Mouse (Mus musculus) liver, embryonic 11.5 days (tissue): ENCODE results near the gene Pcgf1. TPM values are rescaled to one million over a fixed set of nuclear protein-coding genes. Genes with fewer than 3 reads are reported as not detected.
A peak's percentile ranks its signal among the peaks of the same experiment; 100 is the strongest.

ENCODE experiments used
- ATAC-seq: fragments of 200-750 bp; cut with Nextera tagmentation; replicated peaks from 2 replicates; pipeline ENCODE4 v1.8.0; 2017; ENCODE audit warnings: moderate number of reproducible peaks, mild to moderate bottlenecking, moderate TSS enrichment, moderate library complexity; ENCODE audit not compliant: low FRiP score
- DNase-seq: peaks from one replicate; pipeline ENCODE4 v3.0.0-alpha.2; 2017; ENCODE audit warnings: low spot score
- H3K27ac ChIP-seq: fragments of 300-500 bp; sonication (generic); 2 replicates; pipeline ENCODE4 v1.5.1; 2014; ENCODE audit warnings: mild to moderate bottlenecking, low read depth, low read length, control low read depth
- H3K27me3 ChIP-seq: fragments of 300-500 bp; sonication (generic); replicated peaks from 2 replicates; pipeline ENCODE4 v1.6.1; 2014; ENCODE audit warnings: low read length, mixed read lengths; ENCODE audit not compliant: control insufficient read depth, insufficient read depth
- H3K36me3 ChIP-seq: fragments of 300-500 bp; sonication (generic); 2 replicates; pipeline ENCODE4 v1.6.1; 2014; ENCODE audit warnings: mild to moderate bottlenecking, low read length, moderate library complexity, mixed read lengths; ENCODE audit not compliant: control insufficient read depth, insufficient read depth
- H3K4me1 ChIP-seq: fragments of 300-500 bp; sonication (generic); replicated peaks from 2 replicates; pipeline ENCODE4 v1.6.1; 2014; ENCODE audit warnings: low read length, mixed read lengths; ENCODE audit not compliant: control insufficient read depth, insufficient read depth
- H3K4me2 ChIP-seq: fragments of 300-500 bp; sonication (generic); 2 replicates; pipeline ENCODE4 v1.6.1; 2014; ENCODE audit warnings: mild to moderate bottlenecking, control low read depth, moderate library complexity
- H3K4me3 ChIP-seq: fragments of 300-500 bp; sonication (generic); 2 replicates; pipeline ENCODE4 v1.5.1; 2014; ENCODE audit warnings: low read depth, low read length, control low read depth
- H3K9ac ChIP-seq: fragments of 300-500 bp; sonication (generic); 2 replicates; pipeline ENCODE4 v1.6.1; 2014; ENCODE audit warnings: low read depth, low read length, control low read depth
- H3K9me3 ChIP-seq: fragments of 300-500 bp; sonication (generic); 2 replicates; pipeline ENCODE4 v1.6.1; 2016; ENCODE audit warnings: low read length, inconsistent platforms, mixed read lengths; ENCODE audit not compliant: control insufficient read depth
- WGBS: fragments of 180-500 bp; shearing (Covaris S2); extraction: QIAGEN DNeasy Blood & Tissue Kit; methylation state at CpG from one replicate; pipeline ENCODE4 v1.1.7; 2014; 5-methylcytosine and 5-hydroxymethylcytosine counted together
- polyA plus RNA-seq: library from polyadenylated mRNA; unstranded; fragments of >200 nt; fragmentation: Nextera tagmentation; extraction: Ambion mirVana; gene quantifications from 2 replicates; pipeline ENCODE4 v1.2.1, GENCODE M21; 2014

The Pcgf1 gene
- polyA plus RNA-seq, 1 experiment from 2014 or later: 25.0 TPM

GRCm38 (mm10) chr6:83120930-83121862, 43.5 kb downstream of the Pcgf1 start, which contains the start of gene Wbp1:
TSS of gene Wbp1 (minus strand) at chr6:83121559.
- H3K27ac ChIP-seq: peak within 1 kb of the TSS; percentile 97
- peak within 1 kb of the TSS; percentile 85 for H3K4me3 ChIP-seq
- no peaks in the 10 kb centered on the region for H3K9me3 ChIP-seq
- H3K36me3 ChIP-seq: peaks cover 21% of the 10 kb centered on the region; the same call in 1 of the 2 replicates
- under 1% methylated on average over 38 of the region's 38 CpGs for WGBS
- H3K4me1 ChIP-seq: peaks cover 42% of the 10 kb centered on the region
- H3K9ac ChIP-seq: peak within 1 kb of the TSS; percentile 88
- DNase-seq (peak; percentile 88), ATAC-seq (peak; percentile 91)
- no peaks in the 10 kb centered on the region for H3K27me3 ChIP-seq
- peak within 1 kb of the TSS; percentile 100 for H3K4me2 ChIP-seq

- Histone ChIP-seq H3K27ac (peak overlapping the region; percentile 97), H3K36me3 (peaks cover 17% of the 10 kb centered on the region; the same call in 1 of the 2 replicates), H3K27me3 (no peaks in the 10 kb centered on the region), H3K9ac (peak overlapping the region; percentile 88), H3K4me1 (peaks cover 33% of the 10 kb centered on the region), H3K9me3 (no peaks in the 10 kb centered on the region), H3K4me3 (peak overlapping the region; percentile 85), H3K4me2 (peak overlapping the region; percentile 100)
- 2% methylated on average over 52 of the region's 52 CpGs for WGBS
- ATAC-seq (peak; percentile 29; the same call in 1 of the 2 replicates), DNase-seq (peak; percentile 56)
These were observed 44.4 kb downstream of the Pcgf1 start for GRCm38 (mm10) chr6:83121863-83122710.

GRCm38 (mm10) chr6:83122961-83123360, 45.3 kb downstream of the Pcgf1 start:
- peak overlapping the region; percentile 100 for H3K4me2 ChIP-seq
- DNase-seq: no peak
- H3K9me3 ChIP-seq: no peaks in the 10 kb centered on the region
- no peak for ATAC-seq
- H3K4me3 ChIP-seq: peak overlapping the region; percentile 85
- peaks cover 13% of the 10 kb centered on the region; the same call in 1 of the 2 replicates for H3K36me3 ChIP-seq
- WGBS: 89% methylated on average over 5 of the region's 5 CpGs
- peaks cover 32% of the 10 kb centered on the region for H3K4me1 ChIP-seq
- H3K27ac ChIP-seq: no peak overlapping the region
- no peaks in the 10 kb centered on the region for H3K27me3 ChIP-seq
- H3K9ac ChIP-seq: peak overlapping the region; percentile 88; the same call in 1 of the 2 replicates

- no peaks in the 10 kb centered on the region for H3K27me3 ChIP-seq
- peak overlapping the region; percentile 95 for H3K4me2 ChIP-seq
- 0 out of 2 replicates have a peak, but pooled peaks cover 2% of the 10 kb centered on the region for H3K36me3 ChIP-seq
- ATAC-seq (peak; percentile 10; the same call in 1 of the 2 replicates), DNase-seq (peak; percentile 90)
- H3K9me3 ChIP-seq: no peaks in the 10 kb centered on the region
- WGBS: under 1% methylated on average over 30 of the region's 30 CpGs
- peak overlapping the region; percentile 69 for H3K27ac ChIP-seq
- H3K9ac ChIP-seq: peak overlapping the region; percentile 86
- H3K4me1 ChIP-seq: peaks cover 26% of the 10 kb centered on the region
- peak overlapping the region; percentile 77 for H3K4me3 ChIP-seq
These were observed 47.2 kb downstream of the Pcgf1 start for GRCm38 (mm10) chr6:83124851-83125312.

DNA sequence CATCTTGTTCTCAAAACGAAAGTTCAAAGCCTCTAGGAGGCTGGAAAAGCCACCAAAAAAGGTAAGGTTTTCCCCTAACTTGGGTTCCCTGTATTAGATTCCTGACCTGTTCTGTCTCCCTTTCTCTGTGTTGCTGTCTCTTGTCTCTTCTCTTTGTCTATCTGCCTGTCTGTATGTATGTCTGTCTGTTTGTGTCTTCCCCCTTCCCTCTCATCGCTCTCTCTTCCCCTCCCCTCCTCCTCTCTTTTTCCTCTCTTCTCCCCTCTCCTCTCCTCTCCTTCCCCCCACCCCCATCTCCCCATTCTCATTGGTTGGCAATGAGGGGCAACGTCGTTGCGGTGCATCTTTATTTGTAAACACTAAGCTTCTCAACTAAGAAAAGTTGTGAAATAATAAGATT, 47.7 kb downstream of the Pcgf1 start, which contains the start of gene Ino80b:
Gene Ino80b, minus strand, starts transcription at position 101 of the 400 bp plus-strand sequence.
- H3K9me3 ChIP-seq: no peaks in the 10 kb centered on the region
- no peaks in the 10 kb centered on the region for H3K27me3 ChIP-seq
- H3K4me1 ChIP-seq: peaks cover 21% of the 10 kb centered on the region
- peak within 1 kb of the TSS; percentile 77 for H3K4me3 ChIP-seq
- whole genome bisulfite sequencing: 30% methylated on average over 5 of the region's 5 CpGs
- peak within 1 kb of the TSS; percentile 69 for H3K27ac ChIP-seq
- DNase-seq (no peak), ATAC-seq (no peak)
- H3K9ac ChIP-seq: peak within 1 kb of the TSS; percentile 86
- 0 out of 2 replicates have a peak, but pooled peaks cover 2% of the 10 kb centered on the region for H3K36me3 ChIP-seq
- H3K4me2 ChIP-seq: peak within 1 kb of the TSS; percentile 95

- no peak overlapping the region for H3K27ac ChIP-seq
- WGBS: 84% methylated on average over 5 of the region's 5 CpGs
- ATAC-seq (no peak), DNase-seq (no peak)
- H3K9ac ChIP-seq: no peak overlapping the region
- no peaks in the 10 kb centered on the region for H3K9me3 ChIP-seq
- H3K4me1 ChIP-seq: peaks cover 17% of the 10 kb centered on the region
- no peak overlapping the region for H3K4me3 ChIP-seq
- H3K27me3 ChIP-seq: no peaks in the 10 kb centered on the region
- H3K4me2 ChIP-seq: no peak overlapping the region
- H3K36me3 ChIP-seq: 0 out of 2 replicates have a peak, but pooled peaks cover 2% of the 10 kb centered on the region
These were observed 49.8 kb downstream of the Pcgf1 start for GRCm38 (mm10) chr6:83127419-83127818.
